Mouse (Mus musculus): ENCODE data around the gene Fam189a1. TPM values are rescaled to one million over a fixed set of nuclear protein-coding genes. Genes with fewer than 3 reads are reported as not detected.

Gene Fam189a1
- polyA plus RNA-seq, 1 experiment from 2014 or later: 0.26 TPM

DNA sequence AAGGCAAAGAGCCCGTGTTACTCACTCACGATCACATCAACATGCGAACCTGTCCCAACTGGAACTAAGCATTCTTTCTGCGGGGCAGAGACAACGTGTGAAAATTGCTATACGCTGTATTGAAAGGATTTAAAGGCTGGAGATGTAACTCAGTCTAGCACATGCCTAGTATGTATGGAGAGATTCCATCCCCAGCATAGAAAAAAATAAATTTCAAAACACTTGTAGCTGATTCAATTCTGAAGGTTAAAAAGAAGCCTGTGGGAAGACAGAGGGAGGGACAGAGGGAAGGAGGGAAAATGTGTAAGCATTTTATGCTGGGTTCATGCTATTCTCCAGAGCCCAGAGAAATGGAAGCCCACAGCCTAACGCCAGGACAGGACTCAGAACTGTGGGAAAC lies 2.5 kb downstream of the Fam189a1 start:
- H3K9ac ChIP-seq (ENCODE audit: low read length): no peak overlapping the region
- 0 out of 2 replicates have a peak, but pooled peaks cover 3% of the 10 kb centered on the region for H3K4me1 ChIP-seq (ENCODE audit: control insufficient read depth, insufficient read depth, low read length)
- H3K4me2 ChIP-seq (ENCODE audit: low read depth, low read length): no peak overlapping the region
- ATAC-seq (replicated peaks; ENCODE audit: extremely low read depth, insufficient read depth, low FRiP score): no peak
- no peak overlapping the region for H3K4me3 ChIP-seq (ENCODE audit: low read length)
- no peaks in the 10 kb centered on the region for H3K36me3 ChIP-seq (ENCODE audit: control insufficient read depth, insufficient read depth)
- whole genome bisulfite sequencing: 64% methylated on average over 7 of the region's 7 CpGs
- no peak overlapping the region for H3K27ac ChIP-seq (ENCODE audit: low read length)
- H3K27me3 ChIP-seq (ENCODE audit: control insufficient read depth, insufficient read depth, low read length): peaks cover 46% of the 10 kb centered on the region
- H3K9me3 ChIP-seq (replicated peaks; ENCODE audit: control insufficient read depth, low read length): no peaks in the 10 kb centered on the region

DNA sequence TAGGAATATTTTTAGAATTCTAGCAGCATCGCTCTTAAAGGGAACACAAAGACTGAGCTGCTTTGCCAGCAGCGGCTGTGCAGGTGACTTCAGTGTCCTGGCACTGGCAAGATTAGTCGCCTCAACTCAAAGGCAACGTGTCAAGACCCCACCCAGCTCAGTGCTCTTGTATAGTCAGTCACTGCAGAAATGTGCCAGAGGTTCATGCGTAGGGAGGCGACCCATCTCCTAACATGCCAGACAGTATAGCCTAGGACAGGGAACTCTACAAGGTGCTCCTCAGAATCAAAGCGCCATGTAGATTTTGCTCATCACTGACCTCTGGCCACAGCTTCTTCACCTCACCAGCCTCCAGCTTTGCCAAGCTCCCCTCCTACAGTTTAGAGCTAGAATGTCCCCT lies 4.8 kb downstream of the Fam189a1 start:
- no peak overlapping the region for H3K27ac ChIP-seq (ENCODE audit: low read length)
- no peaks in the 10 kb centered on the region for H3K36me3 ChIP-seq (ENCODE audit: control insufficient read depth, insufficient read depth)
- H3K4me3 ChIP-seq (ENCODE audit: low read length): no peak overlapping the region
- H3K27me3 ChIP-seq (ENCODE audit: control insufficient read depth, insufficient read depth, low read length): peaks cover 26% of the 10 kb centered on the region
- no peaks in the 10 kb centered on the region for H3K9me3 ChIP-seq (replicated peaks; ENCODE audit: control insufficient read depth, low read length)
- 0 out of 2 replicates have a peak, but pooled peaks cover 3% of the 10 kb centered on the region for H3K4me1 ChIP-seq (ENCODE audit: control insufficient read depth, insufficient read depth, low read length)
- 81% methylated on average over 7 of the region's 7 CpGs for WGBS
- ATAC-seq (replicated peaks; ENCODE audit: extremely low read depth, insufficient read depth, low FRiP score): no peak
- H3K9ac ChIP-seq (ENCODE audit: low read length): no peak overlapping the region
- H3K4me2 ChIP-seq (ENCODE audit: low read depth, low read length): no peak overlapping the region

DNA sequence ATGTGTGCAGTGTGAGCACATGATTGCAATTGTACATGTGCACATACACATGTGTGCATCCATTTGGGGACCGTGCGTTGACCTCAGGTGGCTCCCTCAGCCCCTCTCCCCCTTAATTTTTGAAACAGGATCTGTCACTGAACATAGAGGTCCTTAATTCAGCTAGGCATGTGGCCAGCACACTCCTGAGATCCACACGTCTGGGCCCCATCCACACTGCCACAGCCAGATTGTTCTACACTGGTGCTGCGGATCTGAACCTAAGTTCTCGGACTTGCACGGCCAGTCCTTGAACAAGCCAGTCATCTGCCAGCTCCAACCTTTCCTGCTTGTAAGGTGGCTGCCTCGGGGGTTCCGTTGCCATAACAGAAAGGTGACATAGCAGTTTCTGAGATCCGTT lies 7.3 kb downstream of the Fam189a1 start:
- Histone ChIP-seq H3K4me2 (ENCODE audit: low read depth, low read length) (no peak overlapping the region), H3K27me3 (ENCODE audit: control insufficient read depth, insufficient read depth, low read length) (peaks cover 10% of the 10 kb centered on the region), H3K4me1 (ENCODE audit: control insufficient read depth, insufficient read depth, low read length) (no peaks in the 10 kb centered on the region), H3K9ac (ENCODE audit: low read length) (no peak overlapping the region), H3K27ac (ENCODE audit: low read length) (no peak overlapping the region), H3K36me3 (ENCODE audit: control insufficient read depth, insufficient read depth) (no peaks in the 10 kb centered on the region), H3K9me3 (replicated peaks; ENCODE audit: control insufficient read depth, low read length) (no peaks in the 10 kb centered on the region), H3K4me3 (ENCODE audit: low read length) (no peak overlapping the region)
- 78% methylated on average over 9 of the region's 9 CpGs for WGBS
- no peak for ATAC-seq (replicated peaks; ENCODE audit: extremely low read depth, insufficient read depth, low FRiP score)

DNA sequence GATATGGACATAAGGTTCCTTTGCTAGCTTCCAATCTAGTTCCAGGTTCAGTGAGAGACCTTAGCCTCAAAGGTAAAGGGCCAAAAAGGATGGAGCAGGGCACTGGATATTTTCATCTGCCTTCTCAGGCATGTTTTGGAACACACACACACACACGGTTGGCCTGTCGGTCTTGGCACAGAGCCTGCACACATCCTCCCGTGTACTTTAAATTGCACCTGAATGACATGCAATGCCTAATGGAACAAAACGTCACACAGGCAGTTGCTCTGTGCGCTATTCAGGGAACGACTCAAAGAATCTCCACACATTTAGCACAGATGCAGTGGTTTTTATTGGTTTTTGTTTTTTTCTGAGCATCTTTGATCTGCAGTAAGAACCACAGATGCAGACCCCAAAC lies 11.5 kb downstream of the Fam189a1 start:
- WGBS: 64% methylated on average over 6 of the region's 6 CpGs
- Histone ChIP-seq H3K4me2 (ENCODE audit: low read depth, low read length) (no peak overlapping the region), H3K36me3 (ENCODE audit: control insufficient read depth, insufficient read depth) (no peaks in the 10 kb centered on the region), H3K27me3 (ENCODE audit: control insufficient read depth, insufficient read depth, low read length) (no peaks in the 10 kb centered on the region), H3K27ac (ENCODE audit: low read length) (no peak overlapping the region), H3K4me1 (ENCODE audit: control insufficient read depth, insufficient read depth, low read length) (no peaks in the 10 kb centered on the region), H3K9ac (ENCODE audit: low read length) (no peak overlapping the region), H3K4me3 (ENCODE audit: low read length) (no peak overlapping the region), H3K9me3 (replicated peaks; ENCODE audit: control insufficient read depth, low read length) (no peaks in the 10 kb centered on the region)
- ATAC-seq (replicated peaks; ENCODE audit: extremely low read depth, insufficient read depth, low FRiP score): no peak

DNA sequence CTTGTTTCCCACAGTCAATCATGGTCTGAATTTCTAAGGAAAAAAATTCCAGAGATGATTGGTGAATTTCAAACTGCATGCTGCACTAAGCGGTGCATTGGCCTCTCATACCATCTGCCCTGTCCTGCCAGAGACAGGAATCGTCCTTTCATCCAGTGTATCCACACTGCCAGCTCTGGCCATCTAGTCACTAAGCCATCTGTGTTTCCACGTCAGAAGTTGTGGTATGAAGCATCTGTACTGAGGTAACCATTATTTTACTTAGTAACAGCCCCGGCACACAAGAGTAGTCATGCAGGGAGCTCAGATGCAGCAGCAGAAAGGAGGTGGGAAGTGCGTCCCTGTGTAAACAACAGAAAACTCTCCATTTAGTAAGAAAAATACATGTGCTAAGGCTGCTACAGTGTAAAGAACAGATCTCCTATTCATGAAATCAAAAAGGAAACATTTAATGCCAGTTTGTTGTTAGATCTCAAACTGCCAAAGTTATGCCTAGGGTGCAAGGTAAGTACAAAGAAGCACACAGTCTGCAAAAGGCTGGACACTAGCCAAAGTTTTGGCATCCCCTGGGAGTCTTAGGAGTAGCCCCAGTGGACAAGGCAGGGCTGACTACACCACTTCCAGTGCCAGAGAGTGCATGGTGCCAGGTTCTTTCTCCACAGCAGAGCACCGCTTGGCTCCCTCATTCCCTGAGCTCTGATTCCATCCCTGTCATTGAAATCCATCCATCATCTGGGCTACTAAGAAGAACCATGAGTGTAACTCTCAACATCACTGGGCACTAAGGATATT lies 14.3 kb downstream of the Fam189a1 start:
- Histone ChIP-seq H3K4me3 (ENCODE audit: low read length) (no peak overlapping the region), H3K9ac (ENCODE audit: low read length) (no peak overlapping the region), H3K4me2 (ENCODE audit: low read depth, low read length) (no peak overlapping the region), H3K9me3 (replicated peaks; ENCODE audit: control insufficient read depth, low read length) (no peaks in the 10 kb centered on the region), H3K36me3 (ENCODE audit: control insufficient read depth, insufficient read depth) (no peaks in the 10 kb centered on the region), H3K4me1 (ENCODE audit: control insufficient read depth, insufficient read depth, low read length) (no peaks in the 10 kb centered on the region), H3K27ac (ENCODE audit: low read length) (no peak overlapping the region), H3K27me3 (ENCODE audit: control insufficient read depth, insufficient read depth, low read length) (no peaks in the 10 kb centered on the region)
- 67% methylated on average over 6 of the region's 6 CpGs for WGBS
- ATAC-seq (replicated peaks; ENCODE audit: extremely low read depth, insufficient read depth, low FRiP score): no peak

DNA sequence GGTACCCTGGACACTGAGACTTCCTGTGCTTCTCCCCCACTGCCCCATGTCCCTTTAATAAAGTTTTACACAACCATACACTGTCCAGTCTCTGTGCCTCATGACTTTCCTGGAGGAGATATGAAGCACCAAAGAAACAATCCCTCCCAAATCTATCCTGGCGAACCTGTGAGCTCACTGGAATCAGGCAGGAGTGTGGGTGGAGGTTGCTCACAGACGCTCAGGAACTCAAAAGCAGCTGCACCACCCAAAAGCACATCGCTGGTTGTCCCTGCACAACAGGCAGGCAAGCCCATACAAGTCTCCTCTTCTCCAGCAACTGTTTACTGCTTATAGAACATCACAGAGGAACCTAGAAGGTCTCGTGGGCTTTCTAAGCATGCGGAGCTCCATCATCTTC lies 15.5 kb downstream of the Fam189a1 start:
- H3K9ac ChIP-seq (ENCODE audit: low read length): no peak overlapping the region
- H3K36me3 ChIP-seq (ENCODE audit: control insufficient read depth, insufficient read depth): no peaks in the 10 kb centered on the region
- ATAC-seq (replicated peaks; ENCODE audit: extremely low read depth, insufficient read depth, low FRiP score): no peak
- H3K27me3 ChIP-seq (ENCODE audit: control insufficient read depth, insufficient read depth, low read length): no peaks in the 10 kb centered on the region
- no peaks in the 10 kb centered on the region for H3K4me1 ChIP-seq (ENCODE audit: control insufficient read depth, insufficient read depth, low read length)
- H3K4me3 ChIP-seq (ENCODE audit: low read length): no peak overlapping the region
- H3K9me3 ChIP-seq (replicated peaks; ENCODE audit: control insufficient read depth, low read length): no peaks in the 10 kb centered on the region
- H3K4me2 ChIP-seq (ENCODE audit: low read depth, low read length): no peak overlapping the region
- no peak overlapping the region for H3K27ac ChIP-seq (ENCODE audit: low read length)
- WGBS: 69% methylated on average over 5 of the region's 5 CpGs

DNA sequence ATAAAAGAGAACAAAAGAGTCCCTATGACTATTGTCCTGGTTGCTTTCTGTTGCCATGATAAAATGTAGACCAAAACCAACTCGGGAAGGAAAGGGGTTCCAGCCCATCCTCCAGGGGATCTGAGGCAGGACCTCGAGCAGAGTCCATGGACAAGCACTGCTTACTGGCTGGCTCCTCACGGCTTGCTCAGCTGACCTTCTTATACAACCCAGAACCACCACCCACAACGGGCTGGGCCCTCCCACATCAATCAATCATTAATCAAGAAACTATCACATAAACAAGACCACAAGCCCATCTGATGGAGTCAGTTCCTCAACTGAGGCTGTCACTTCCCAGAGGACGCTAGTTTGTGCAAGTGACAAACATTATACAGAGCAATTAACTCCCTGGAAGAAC lies 16.3 kb downstream of the Fam189a1 start:
- Histone ChIP-seq H3K36me3 (ENCODE audit: control insufficient read depth, insufficient read depth) (no peaks in the 10 kb centered on the region), H3K4me3 (ENCODE audit: low read length) (no peak overlapping the region), H3K27me3 (ENCODE audit: control insufficient read depth, insufficient read depth, low read length) (no peaks in the 10 kb centered on the region), H3K4me1 (ENCODE audit: control insufficient read depth, insufficient read depth, low read length) (no peaks in the 10 kb centered on the region), H3K27ac (ENCODE audit: low read length) (no peak overlapping the region), H3K9ac (ENCODE audit: low read length) (no peak overlapping the region), H3K4me2 (ENCODE audit: low read depth, low read length) (no peak overlapping the region), H3K9me3 (replicated peaks; ENCODE audit: control insufficient read depth, low read length) (no peaks in the 10 kb centered on the region)
- WGBS: 63% methylated on average over 5 of the region's 5 CpGs
- ATAC-seq (replicated peaks; ENCODE audit: extremely low read depth, insufficient read depth, low FRiP score): no peak

DNA sequence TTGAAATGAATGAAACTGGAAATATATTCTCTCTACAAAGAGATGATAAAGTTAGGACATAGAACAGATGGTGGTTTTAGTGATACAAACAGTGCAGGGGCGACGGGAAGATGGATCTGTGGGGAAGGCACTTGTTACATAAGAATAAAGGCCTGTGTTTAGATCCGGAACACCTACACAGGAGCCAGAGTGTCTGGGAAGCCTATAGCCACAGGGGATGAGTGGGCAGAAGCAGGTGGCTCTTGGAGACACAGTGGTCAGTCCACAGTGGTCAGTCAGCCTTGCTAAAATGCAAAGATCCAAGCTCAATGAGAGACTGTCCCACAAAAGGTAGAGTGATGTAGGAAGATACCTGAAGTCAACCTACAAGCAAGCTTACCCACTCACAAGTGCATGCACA lies 32.6 kb downstream of the Fam189a1 start:
- no peak for ATAC-seq (replicated peaks; ENCODE audit: extremely low read depth, insufficient read depth, low FRiP score)
- H3K4me2 ChIP-seq (ENCODE audit: low read depth, low read length): no peak overlapping the region

DNA sequence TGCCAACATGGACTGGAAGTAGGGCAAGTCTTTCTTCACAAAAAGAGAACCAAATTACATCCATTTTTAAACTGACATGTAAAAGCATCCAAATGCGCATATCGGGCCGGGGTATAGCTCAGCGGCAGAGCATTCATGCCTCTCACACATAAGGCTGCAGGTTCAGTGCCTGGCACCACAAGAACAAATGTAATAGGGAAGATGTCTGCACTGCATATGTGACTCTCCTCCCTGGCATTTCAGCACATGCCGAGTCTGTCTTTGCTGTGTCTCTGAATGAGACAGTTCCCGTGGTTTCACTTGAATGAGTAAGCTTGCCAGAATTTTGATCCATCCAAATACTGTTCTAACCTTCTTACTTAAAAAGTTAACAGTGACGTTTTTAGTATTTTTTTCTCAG lies 39.5 kb downstream of the Fam189a1 start:
- Histone ChIP-seq H3K4me3 (ENCODE audit: low read length) (no peak overlapping the region), H3K9me3 (replicated peaks; ENCODE audit: control insufficient read depth, low read length) (no peaks in the 10 kb centered on the region), H3K27me3 (ENCODE audit: control insufficient read depth, insufficient read depth, low read length) (no peaks in the 10 kb centered on the region), H3K9ac (ENCODE audit: low read length) (no peak overlapping the region), H3K27ac (ENCODE audit: low read length) (no peak overlapping the region), H3K4me2 (ENCODE audit: low read depth, low read length) (no peak overlapping the region), H3K4me1 (ENCODE audit: control insufficient read depth, insufficient read depth, low read length) (no peaks in the 10 kb centered on the region), H3K36me3 (ENCODE audit: control insufficient read depth, insufficient read depth) (no peaks in the 10 kb centered on the region)
- WGBS: 87% methylated on average over 7 of the region's 7 CpGs
- no peak for ATAC-seq (replicated peaks; ENCODE audit: extremely low read depth, insufficient read depth, low FRiP score)

More for the DNA sequence above, 32.6 kb downstream of the Fam189a1 start:
- Histone ChIP-seq H3K36me3 (ENCODE audit: control insufficient read depth, insufficient read depth) (no peaks in the 10 kb centered on the region), H3K9me3 (replicated peaks; ENCODE audit: control insufficient read depth, low read length) (no peaks in the 10 kb centered on the region), H3K27ac (ENCODE audit: low read length) (no peak overlapping the region), H3K4me3 (ENCODE audit: low read length) (no peak overlapping the region), H3K27me3 (ENCODE audit: control insufficient read depth, insufficient read depth, low read length) (no peaks in the 10 kb centered on the region), H3K9ac (ENCODE audit: low read length) (no peak overlapping the region), H3K4me1 (ENCODE audit: control insufficient read depth, insufficient read depth, low read length) (no peaks in the 10 kb centered on the region)
- 76% methylated on average over 3 of the region's 3 CpGs for WGBS

All from heart, embryonic 16.5 days (tissue).